Mouse (Mus musculus) c-Kit-negative CD71-positive TER-119-positive erythroid progenitor cells, embryonic 14.5 days (primary cell): ENCODE data around the gene Calcrl.
A peak's percentile ranks its signal among the peaks of the same experiment; 100 is the strongest.

ENCODE experiments used
- DNase-seq: peaks from one replicate; pipeline ENCODE4 v3.0.0-alpha.2; 2013; ENCODE audit warnings: low read depth, low spot score

Calcrl gene

GRCm38 (mm10) chr2:84425138-84425537, at the start of gene Calcrl:
TSS of gene Calcrl (minus strand) at chr2:84425411.
- DNase-seq, result no peak

DNA sequence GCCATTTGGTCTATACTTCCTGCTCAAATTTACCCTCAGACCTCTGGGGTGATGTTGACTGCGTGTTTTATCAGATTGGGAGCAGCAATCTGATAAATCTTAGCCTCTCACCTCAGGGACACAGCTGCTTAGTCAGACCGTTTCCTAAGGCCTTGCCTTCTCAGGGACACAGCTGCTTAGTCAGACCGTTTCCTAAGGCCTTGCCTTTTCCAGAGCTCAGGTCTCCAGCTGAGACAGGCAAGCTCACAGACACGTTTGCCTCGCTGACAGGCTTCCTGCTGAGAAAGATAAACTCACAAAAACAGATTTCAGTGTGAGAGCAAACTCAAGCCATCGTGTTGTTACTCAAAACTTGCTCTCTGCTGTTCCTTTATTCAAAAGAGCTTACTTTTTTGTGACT, 49.4 kb upstream of the Calcrl start:
- no peak for DNase-seq

DNA sequence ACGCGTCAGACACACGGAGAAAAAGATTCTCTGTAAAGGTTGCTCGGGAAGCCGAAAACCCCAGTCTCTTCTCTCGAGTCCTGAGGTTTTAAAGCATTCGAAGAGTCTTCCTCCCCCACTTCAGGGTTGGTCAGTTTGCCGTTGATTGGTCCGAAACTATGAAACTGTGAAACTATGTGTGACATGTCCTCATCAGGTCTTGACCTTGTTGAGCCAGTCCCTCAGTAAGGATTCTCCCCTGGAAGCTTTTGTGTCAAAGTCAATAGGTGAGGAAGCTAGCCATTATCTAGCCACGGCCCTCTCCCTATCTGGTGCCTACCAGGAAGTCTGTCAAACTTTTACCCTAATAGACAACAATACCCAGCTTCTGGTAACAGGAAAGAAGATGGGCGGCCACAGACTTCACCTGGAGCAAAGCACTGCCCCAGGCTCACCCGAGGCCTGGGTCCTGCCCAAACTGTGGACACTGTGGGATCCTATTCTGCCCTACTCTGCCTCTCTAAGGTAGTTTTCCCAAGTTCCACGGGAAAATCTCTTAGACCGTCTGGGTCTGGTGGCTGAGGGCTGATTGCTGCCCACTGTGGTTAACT, 48.8 kb upstream of the Calcrl start:
- no peak for DNase-seq

DNA sequence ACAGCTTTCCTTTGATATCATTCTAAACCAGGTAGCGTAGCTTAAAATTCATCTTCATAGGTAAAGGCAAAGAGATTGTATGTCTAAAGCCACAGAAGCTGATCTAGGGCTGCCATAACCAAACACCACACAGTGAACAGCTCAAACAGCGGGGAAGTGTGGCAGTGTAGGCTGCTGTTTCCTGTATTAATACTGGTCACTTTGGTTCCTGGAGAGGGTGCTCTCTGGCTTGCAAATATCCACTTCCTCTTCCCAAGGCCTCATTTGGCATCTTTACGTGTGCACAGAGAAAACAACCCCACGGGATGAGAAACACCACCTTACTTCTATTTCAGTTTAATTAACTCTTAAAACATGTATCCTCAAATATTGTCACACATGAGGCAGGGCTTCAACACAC, 42.2 kb upstream of the Calcrl start:
- DNase-seq, result no peak

DNA sequence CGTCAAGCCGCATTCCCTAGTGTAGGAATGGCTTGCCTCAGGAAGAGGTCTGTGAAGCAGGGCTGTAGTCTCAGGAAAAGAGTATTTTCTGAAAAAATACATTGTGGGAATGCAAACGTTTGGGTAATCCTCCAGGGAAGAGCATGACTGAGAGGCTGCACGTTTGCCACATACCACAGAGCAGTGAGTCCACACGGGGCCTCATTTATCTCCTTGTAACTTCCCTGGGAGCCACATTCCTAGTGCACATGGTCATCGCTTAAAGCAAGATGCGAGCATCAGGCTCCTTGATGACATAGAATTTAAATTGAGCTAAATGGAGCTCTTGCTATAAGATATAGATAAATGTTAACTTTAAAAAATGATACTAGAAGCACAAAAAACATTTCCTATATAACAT, 39.7 kb upstream of the Calcrl start:
- no peak for DNase-seq

DNA sequence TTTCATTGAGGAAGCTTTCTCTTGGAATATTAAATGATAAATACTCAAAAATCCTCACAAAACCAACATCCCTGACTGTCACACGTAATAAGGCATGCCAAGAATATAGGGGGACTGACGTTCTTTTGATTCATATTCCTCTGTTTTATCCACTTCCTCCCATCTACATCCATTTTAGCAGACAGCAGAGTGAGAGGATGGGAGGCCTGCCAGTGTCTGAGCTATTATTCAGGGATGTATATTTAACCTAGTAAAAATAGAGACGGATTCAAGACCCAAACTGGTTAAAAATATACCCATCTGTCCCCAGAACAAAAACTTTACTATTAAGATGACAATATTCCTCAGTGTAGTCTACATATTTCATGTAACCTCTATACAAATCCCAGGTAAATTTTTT, 37.2 kb upstream of the Calcrl start:
- DNase-seq, result no peak

DNA sequence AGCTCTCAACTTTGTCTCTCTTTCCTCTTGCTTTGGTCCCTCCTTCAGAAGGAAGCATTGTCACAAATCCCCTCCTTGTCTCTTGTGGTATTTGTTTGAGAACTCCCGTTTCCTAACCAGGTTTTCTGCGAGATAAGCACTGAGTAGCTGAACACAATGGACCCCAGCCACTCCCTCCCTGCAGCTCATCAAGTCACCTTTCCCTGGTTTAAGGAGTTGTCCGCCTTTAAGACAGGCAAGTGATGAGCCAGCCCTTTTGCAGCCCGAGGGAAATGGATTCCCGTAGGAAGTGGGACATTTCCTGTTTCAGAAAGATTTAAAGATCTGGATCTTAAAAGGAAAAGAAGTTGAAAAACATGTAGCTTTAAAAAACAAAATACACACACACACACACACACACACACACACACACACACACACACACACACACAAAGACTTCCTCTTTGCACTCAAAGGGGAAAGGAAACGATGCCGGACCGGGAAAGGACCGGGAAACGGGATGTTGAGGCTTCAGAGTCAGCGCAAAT, 34.5 kb upstream of the Calcrl start:
- DNase-seq, result no peak

- DNase-seq, result no peak
Measured at GRCm38 (mm10) chr2:84457221-84457620, 32.0 kb upstream of the Calcrl start.

DNA sequence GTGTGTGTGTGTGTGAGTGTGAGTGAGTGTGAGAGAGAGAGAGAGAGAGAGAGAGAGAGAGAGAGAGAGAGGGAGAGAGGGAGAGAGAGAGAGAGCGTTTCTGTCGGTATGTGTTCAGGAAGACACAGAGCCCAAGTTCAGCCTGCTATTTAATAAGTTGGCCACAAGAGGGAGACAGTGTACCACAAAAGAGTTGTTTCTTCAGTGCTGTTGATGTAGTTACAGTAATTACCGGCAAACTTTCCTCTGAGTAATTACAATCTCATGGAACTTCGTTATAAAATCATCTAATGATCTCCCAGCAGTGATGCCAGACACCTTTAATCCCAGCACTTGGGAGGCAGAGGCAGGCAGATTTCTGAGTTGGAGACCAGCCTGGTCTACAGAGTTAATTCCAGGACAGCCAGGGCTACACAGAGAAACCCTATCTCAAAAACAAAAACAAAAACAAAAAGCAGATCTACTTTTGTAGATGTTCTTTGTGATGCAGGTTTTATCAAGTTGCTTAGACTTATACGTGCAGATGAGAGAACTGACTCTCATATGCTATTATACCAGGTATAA, 30.1 kb upstream of the Calcrl start:
- DNase-seq, result peak; percentile 68

GRCm38 (mm10) chr2:84454551-84455235, 29.5 kb upstream of the Calcrl start:
- no peak for DNase-seq

DNA sequence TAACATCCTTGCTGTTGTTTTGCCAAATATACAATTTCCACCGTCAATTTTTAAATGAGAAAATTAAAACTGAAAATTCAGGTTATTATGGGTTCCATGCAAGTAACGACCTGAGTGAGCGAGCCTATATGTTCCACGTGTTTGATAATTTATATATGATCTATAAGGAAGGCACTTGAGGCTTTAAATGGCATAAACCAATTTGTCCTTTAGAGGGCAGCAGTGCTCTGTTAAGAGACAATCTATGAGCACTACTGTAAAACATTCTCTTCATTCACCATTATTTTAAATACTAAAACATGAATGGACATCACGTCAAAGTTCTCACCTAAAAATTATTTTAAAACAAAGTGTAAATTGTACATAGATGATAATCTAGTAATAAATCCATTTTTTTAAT, 28.8 kb upstream of the Calcrl start:
- peak; percentile 32 for DNase-seq

GRCm38 (mm10) chr2:84445499-84445898, 20.3 kb upstream of the Calcrl start:
- DNase-seq, result no peak

- no peak for DNase-seq
Measured at GRCm38 (mm10) chr2:84441940-84442339, 16.7 kb upstream of the Calcrl start.

DNA sequence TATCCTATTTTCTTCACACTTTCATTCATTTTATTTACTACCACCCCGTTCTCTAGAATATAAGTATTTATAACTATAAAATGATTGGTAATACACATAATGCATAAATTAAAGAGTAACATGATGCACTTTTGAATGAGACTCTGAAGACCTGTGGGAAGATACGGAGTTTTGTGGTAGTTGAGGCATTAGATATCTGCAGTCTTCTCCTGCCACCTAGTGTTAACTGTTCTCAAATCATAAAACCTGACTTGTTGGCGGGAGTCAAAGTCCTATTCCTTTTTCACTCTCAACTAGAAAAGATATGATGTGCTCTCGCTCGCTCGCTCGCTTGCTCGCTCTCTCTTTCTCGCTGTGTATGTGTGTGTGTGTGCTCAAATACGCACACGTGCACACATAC, 4.5 kb upstream of the Calcrl start:
- no peak for DNase-seq

- DNase-seq, result no peak
Measured at GRCm38 (mm10) chr2:84428836-84429235, 3.6 kb upstream of the Calcrl start.

DNA sequence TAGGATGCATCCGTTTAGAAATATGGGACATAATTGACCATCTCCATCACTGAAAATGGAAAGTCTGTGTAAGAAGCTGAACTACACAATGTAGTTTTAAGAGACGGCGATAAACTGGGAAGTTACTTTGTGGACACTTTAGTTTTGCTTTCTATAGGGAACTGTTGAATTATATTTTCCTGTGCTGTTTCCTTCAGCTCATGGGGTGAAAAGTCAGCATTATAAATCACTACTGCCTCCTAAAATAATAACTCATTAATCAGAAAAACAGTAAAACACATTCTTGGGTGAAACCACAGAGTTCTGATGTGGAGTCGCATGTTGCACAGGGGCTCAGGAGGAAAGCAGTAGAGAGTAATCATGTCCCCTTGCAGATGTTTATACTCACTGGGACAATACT, 1.3 kb upstream of the Calcrl start:
- no peak for DNase-seq

GRCm38 (mm10) chr2:84416501-84416900, 8.7 kb downstream of the Calcrl start:
- no peak for DNase-seq

- DNase-seq, result no peak
Measured at GRCm38 (mm10) chr2:84409796-84410592, 15.2 kb downstream of the Calcrl start.

GRCm38 (mm10) chr2:84404834-84405233, 20.4 kb downstream of the Calcrl start:
- no peak for DNase-seq

DNA sequence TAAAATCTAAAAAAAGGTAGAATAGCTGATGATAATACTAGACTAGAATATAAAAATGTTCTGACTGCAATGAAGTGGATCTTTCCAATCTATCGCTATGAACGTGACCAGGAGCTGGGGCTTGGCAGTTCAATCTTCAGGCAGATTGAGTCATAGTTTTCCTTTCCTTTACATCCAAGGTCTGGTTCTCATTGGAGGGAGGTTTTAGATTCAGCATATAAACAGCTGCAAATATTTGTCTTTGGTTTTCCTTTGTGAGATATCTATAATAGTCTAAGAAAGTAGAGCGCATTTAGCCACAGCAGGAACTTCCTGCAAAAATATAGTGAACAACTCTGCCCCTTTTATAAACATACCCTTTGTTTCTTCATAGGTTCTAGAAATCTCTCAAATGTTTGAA, 22.5 kb downstream of the Calcrl start:
- DNase-seq, result no peak

DNA sequence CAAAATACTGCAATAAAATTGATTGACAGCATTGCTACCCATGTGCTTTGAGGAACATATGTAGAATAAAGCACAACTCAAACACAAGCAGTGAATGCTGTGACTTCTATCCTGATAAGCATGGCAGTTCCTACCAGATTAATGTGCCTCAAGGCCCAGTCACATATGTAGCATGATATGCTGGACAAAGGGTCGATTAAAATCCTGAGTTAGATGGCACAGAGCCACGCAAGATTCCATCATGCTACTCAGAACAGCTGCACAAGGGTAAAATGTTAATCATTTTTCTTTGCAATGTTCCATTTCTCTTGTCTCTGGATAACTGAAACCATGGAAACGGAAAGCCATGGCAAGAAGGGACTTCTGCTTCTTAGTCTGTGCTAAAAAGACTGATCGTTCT, 28.7 kb downstream of the Calcrl start:
- no peak for DNase-seq

DNA sequence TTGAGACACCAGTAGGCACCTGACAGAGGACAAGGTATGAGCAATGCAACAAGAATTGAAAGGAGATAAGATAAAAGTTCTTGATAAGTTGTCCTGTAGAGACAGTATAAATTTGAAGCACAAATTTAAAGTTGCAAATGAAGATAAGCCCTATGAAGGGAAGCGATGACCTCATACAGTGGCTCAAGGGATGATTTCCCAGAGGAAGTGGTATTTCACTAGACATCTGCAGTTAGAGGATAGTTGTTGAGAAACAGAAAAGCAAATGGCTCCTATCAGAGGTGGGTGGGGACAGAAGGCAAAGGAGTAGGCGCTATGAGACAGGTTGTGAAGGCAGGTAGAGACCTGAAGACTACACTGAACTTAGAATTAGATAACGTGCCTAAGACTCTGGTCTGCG, 32.0 kb downstream of the Calcrl start:
- no peak for DNase-seq
